Comparison of ENCODE assay signal across 9 mouse cellular contexts in genomic region chr15:78623426-78623825, GRCm38 (mm10). TPM values are rescaled to one million over a fixed set of nuclear protein-coding genes. Genes with fewer than 3 reads are reported as not detected.
DNase-seq lines count a peak whose midpoint lies in the region; ATAC-seq and TF ChIP-seq lines count a peak whose summit lies in the region.
"Had no signal": no experiment of that assay in that cellular context is flagged by ENCODE, and none has a peak within 500 bp of the region (broad histone marks: within the 10 kb centered on the region; RNA-seq: fewer than 3 reads in every experiment).

No protein-coding gene starts in this region.

- H3K4me2 ChIP-seq in lung, postnatal 0 days (replicated peaks; ENCODE audit: low read depth, low read length), result no peak overlapping the region
- H3K4me2 ChIP-seq: heart, embryonic 15.5 days had no signal

- H3K4me1 ChIP-seq in lung, postnatal 0 days (ENCODE audit: insufficient read depth, low read depth, low read length), result 0 out of 2 replicates have a peak, but pooled peaks cover 3% of the 10 kb centered on the region

- DNase-seq in CD4-positive helper T cell, adult 2 months (ENCODE audit: low read depth, low spot score), result peak; percentile 66
- peak; percentile 65 for DNase-seq in R1 (ENCODE audit: low read depth, low spot score)
- DNase-seq in cerebellum, postnatal 25 days, result peak; percentile 80 to 83
- DNase-seq in gastrocnemius, postnatal 10 days, result peak; percentile 76
- peak; percentile 87 for DNase-seq in layer of hippocampus, adult 11-12 months (ENCODE audit: low spot score)
- peak; percentile 67 for DNase-seq in lung, postnatal 0 days (ENCODE audit: low spot score)
- DNase-seq in ovary, postnatal 36 days (ENCODE audit: low spot score), result peak; percentile 72
- peak; percentile 83 for DNase-seq in thymus, postnatal 25 days

- ATAC-seq in lung, postnatal 0 days, result no peak; the same call in 1 of the 2 replicates

- H3K36me3 ChIP-seq in lung, postnatal 0 days (ENCODE audit: insufficient read depth, low read length), result no peaks in the 10 kb centered on the region
- H3K36me3 ChIP-seq: heart, embryonic 15.5 days had no signal

- WGBS in lung, postnatal 0 days, result 17% methylated on average over 5 of the region's 5 CpGs

- no peaks in the 10 kb centered on the region for H3K9me3 ChIP-seq in lung, postnatal 0 days (ENCODE audit: low read length)
- H3K9me3 ChIP-seq: heart, embryonic 15.5 days had no signal

- peak; percentile 96 for TF ChIP-seq CTCF in lung, postnatal 0 days (IDR thresholded peaks at IDR 0.05)

- H3K27me3 ChIP-seq in lung, postnatal 0 days (replicated peaks; ENCODE audit: insufficient read depth, low read length), result no peaks in the 10 kb centered on the region

- no peak overlapping the region for H3K4me3 ChIP-seq in lung, postnatal 0 days (ENCODE audit: low read depth, low read length)
- H3K4me3 ChIP-seq: heart, embryonic 15.5 days had no signal

- H3K9ac ChIP-seq in lung, postnatal 0 days (replicated peaks; ENCODE audit: low read depth), result no peak overlapping the region
- H3K9ac ChIP-seq: heart, embryonic 15.5 days had no signal

- no peak overlapping the region for H3K27ac ChIP-seq in lung, postnatal 0 days (ENCODE audit: low read length)

- no peak for TF ChIP-seq EP300 in lung, postnatal 0 days (IDR thresholded peaks at IDR 0.05)

RNA-seq across cellular contexts. Expression of gene Cyth4, which starts 26.6 kb away (rescaled TPM):
- total RNA-seq in gastrocnemius, postnatal 10 days (2021), result 1 to 10 TPM; 3.1 to 7.7 TPM
- 14.5 and 16.1 TPM in 2 replicates for polyA plus RNA-seq in lung, postnatal 0 days (2015; fragmentation: Nextera tagmentation; extraction: Ambion mirVana)

RNA-seq across cellular contexts. Expression of gene Rac2, which starts 50.8 kb away (rescaled TPM):
- total RNA-seq in gastrocnemius, postnatal 10 days (2021), result 10 to 100 TPM in 1 of 2 experiments, 1 to 10 TPM in 1; 1.7 to 12.4 TPM
- 29.7 and 32.1 TPM in 2 replicates for polyA plus RNA-seq in lung, postnatal 0 days (2015; fragmentation: Nextera tagmentation; extraction: Ambion mirVana)
